Mouse (Mus musculus): ENCODE data around the gene Palm2.
"Not testable (repeated sequence)": the region's sequence is repeated elsewhere in the genome, so short reads cannot be mapped to it uniquely, and the experiment has no call there.

Gene Palm2

GRCm38 (mm10) chr4:57433941-57434704 lies at the start of gene Palm2:
Gene Palm2, plus strand, starts transcription at chr4:57434247.
- DNase-seq (ENCODE audit: low read depth, low spot score) = peak; percentile 55

- DNase-seq (ENCODE audit: low read depth, low spot score) = no peak
Observed at GRCm38 (mm10) chr4:57384355-57384754, 49.7 kb upstream of the Palm2 start.

- DNase-seq (ENCODE audit: low read depth, low spot score) = no peak
Observed at GRCm38 (mm10) chr4:57391103-57391502, 42.9 kb upstream of the Palm2 start.

- no peak for DNase-seq (ENCODE audit: low read depth, low spot score)
Observed at GRCm38 (mm10) chr4:57396414-57396813, 37.6 kb upstream of the Palm2 start.

- not testable (repeated sequence) for DNase-seq (ENCODE audit: low read depth, low spot score)
Observed at GRCm38 (mm10) chr4:57412385-57412784, 21.7 kb upstream of the Palm2 start.

GRCm38 (mm10) chr4:57413016-57413415 lies 21.0 kb upstream of the Palm2 start:
- no peak for DNase-seq (ENCODE audit: low read depth, low spot score)

- DNase-seq (ENCODE audit: low read depth, low spot score) = not testable (repeated sequence)
Observed at GRCm38 (mm10) chr4:57413670-57414069, 20.4 kb upstream of the Palm2 start.

- no peak for DNase-seq (ENCODE audit: low read depth, low spot score)
Observed at GRCm38 (mm10) chr4:57424011-57424410, 10.0 kb upstream of the Palm2 start.

- no peak for DNase-seq (ENCODE audit: low read depth, low spot score)
Observed at GRCm38 (mm10) chr4:57428317-57428716, 5.7 kb upstream of the Palm2 start.

- no peak for DNase-seq (ENCODE audit: low read depth, low spot score)
Observed at GRCm38 (mm10) chr4:57434705-57435360, 786 bp downstream of the Palm2 start.

GRCm38 (mm10) chr4:57436286-57436685 lies 2.2 kb downstream of the Palm2 start:
- DNase-seq (ENCODE audit: low read depth, low spot score) = no peak

GRCm38 (mm10) chr4:57446082-57446481 lies 12.0 kb downstream of the Palm2 start:
- no peak for DNase-seq (ENCODE audit: low read depth, low spot score)

GRCm38 (mm10) chr4:57446854-57447444 lies 12.9 kb downstream of the Palm2 start:
- DNase-seq (ENCODE audit: low read depth, low spot score) = no peak

GRCm38 (mm10) chr4:57451896-57452295 lies 17.8 kb downstream of the Palm2 start:
- peak; percentile 20 for DNase-seq (ENCODE audit: low read depth, low spot score)

GRCm38 (mm10) chr4:57452661-57453060 lies 18.6 kb downstream of the Palm2 start:
- no peak for DNase-seq (ENCODE audit: low read depth, low spot score)

GRCm38 (mm10) chr4:57462378-57462777 lies 28.3 kb downstream of the Palm2 start:
- no peak for DNase-seq (ENCODE audit: low read depth, low spot score)

- DNase-seq (ENCODE audit: low read depth, low spot score) = no peak
Observed at GRCm38 (mm10) chr4:57482435-57482834, 48.4 kb downstream of the Palm2 start.

- DNase-seq (ENCODE audit: low read depth, low spot score) = no peak
Observed at GRCm38 (mm10) chr4:57486392-57486791, 52.3 kb downstream of the Palm2 start.

GRCm38 (mm10) chr4:57489887-57490286 lies 55.8 kb downstream of the Palm2 start:
- DNase-seq (ENCODE audit: low read depth, low spot score) = no peak

GRCm38 (mm10) chr4:57504792-57505191 lies 70.7 kb downstream of the Palm2 start:
- no peak for DNase-seq (ENCODE audit: low read depth, low spot score)

- no peak for DNase-seq (ENCODE audit: low read depth, low spot score)
Observed at GRCm38 (mm10) chr4:57510576-57510975, 76.5 kb downstream of the Palm2 start.

GRCm38 (mm10) chr4:57511734-57512133 lies 77.7 kb downstream of the Palm2 start:
- no peak for DNase-seq (ENCODE audit: low read depth, low spot score)
